Mouse (Mus musculus) forebrain, postnatal 0 days (tissue): Measurements from ENCODE around the gene Pomp. TPM values are rescaled to one million over a fixed set of nuclear protein-coding genes. Genes with fewer than 3 reads are reported as not detected.
"Not testable (repeated sequence)": the region's sequence is repeated elsewhere in the genome, so short reads cannot be mapped to it uniquely, and the experiment has no call there.

Source experiments
- ATAC-seq: fragments of 200-750 bp; cut with Nextera tagmentation; 2 replicates; pipeline ENCODE4 v1.8.0; 2017; ENCODE audit warnings: mild to moderate bottlenecking, moderate library complexity
- DNase-seq: peaks from one replicate; pipeline ENCODE4 v3.0.0-alpha.2; 2015
- H3K27ac ChIP-seq: fragments of 300-500 bp; sonication (generic); 2 replicates; pipeline ENCODE4 v1.5.1; 2014; ENCODE audit warnings: low read depth, mild to moderate bottlenecking, antibody characterized with exemption, low read length, moderate library complexity, mixed read lengths
- H3K27me3 ChIP-seq: fragments of 300-500 bp; sonication (generic); 2 replicates; pipeline ENCODE4 v1.6.1; 2014; ENCODE audit warnings: mild to moderate bottlenecking, low read length, mixed read lengths; ENCODE audit not compliant: insufficient read depth
- H3K36me3 ChIP-seq: fragments of 300-500 bp; sonication (generic); 2 replicates; pipeline ENCODE4 v1.6.1; 2014; ENCODE audit warnings: mild to moderate bottlenecking, moderate library complexity; ENCODE audit not compliant: insufficient read depth
- H3K4me1 ChIP-seq: fragments of 300-500 bp; sonication (generic); 2 replicates; pipeline ENCODE4 v1.6.1; 2014; ENCODE audit warnings: antibody characterized with exemption; ENCODE audit not compliant: insufficient read depth
- H3K4me2 ChIP-seq: fragments of 300-500 bp; sonication (generic); 2 replicates; pipeline ENCODE4 v1.6.1; 2014; ENCODE audit warnings: low read depth, mild to moderate bottlenecking, moderate library complexity
- H3K4me3 ChIP-seq: fragments of 300-500 bp; sonication (generic); 2 replicates; pipeline ENCODE4 v1.5.1; 2014; ENCODE audit warnings: low read depth, low read length, mixed read lengths
- H3K9ac ChIP-seq: fragments of 300-500 bp; sonication (generic); 2 replicates; pipeline ENCODE4 v1.6.1; 2014; ENCODE audit warnings: mild to moderate bottlenecking
- H3K9me3 ChIP-seq: fragments of 300-500 bp; sonication (generic); 2 replicates; pipeline ENCODE4 v1.6.1; 2016; ENCODE audit warnings: low read length
- CTCF ChIP-seq: sonication (generic); IDR thresholded peaks from 2 replicates; pipeline ENCODE4 v1.5.1; 2016; ENCODE audit warnings: antibody characterized with exemption, control low read depth, low read depth
- WGBS: fragments of 180-500 bp; shearing (Covaris S2); extraction: QIAGEN DNeasy Blood & Tissue Kit; methylation state at CpG from one replicate; pipeline ENCODE4 v1.1.7; 2014; 5-methylcytosine and 5-hydroxymethylcytosine counted together
- polyA plus RNA-seq: library from polyadenylated mRNA; unstranded; fragments of >200 nt; fragmentation: Nextera tagmentation; extraction: Ambion mirVana; gene quantifications from 2 replicates; pipeline ENCODE4 v1.2.1, GENCODE M21; 2015
- total RNA-seq: library from RNA; depleted of rRNA; stranded (reverse); fragments of >200 nt; gene quantifications from 2 replicates; pipeline ENCODE4 v1.2.3, GENCODE M21; 2014

Pomp gene
- total and polyA plus RNA-seq, 2 experiments from 2014 or later: 419 to 513 TPM

GRCm38 (mm10) chr5:147893766-147894454, 33.6 kb downstream of the Pomp start:
- Histone ChIP-seq H3K4me1 (no peaks in the 10 kb centered on the region; the same call in 1 of the 2 replicates), H3K27ac (no peak overlapping the region), H3K9me3 (no peaks in the 10 kb centered on the region), H3K36me3 (no peaks in the 10 kb centered on the region), H3K4me3 (peak overlapping the region; percentile 65), H3K27me3 (no peaks in the 10 kb centered on the region), H3K4me2 (peak overlapping the region; percentile 95), H3K9ac (peak overlapping the region; percentile 56)
- DNase-seq: peak; percentile 14
- no peak for TF ChIP-seq CTCF
- peak; percentile 5; the same call in 1 of the 2 replicates for ATAC-seq
- 2% methylated on average over 25 of the region's 25 CpGs for WGBS

- peak; percentile 100 for ATAC-seq
- TF ChIP-seq CTCF: peak; percentile 61; the same call in 1 of the 2 replicates
These were observed 34.3 kb downstream of the Pomp start, which contains the start of gene Slc46a3 for GRCm38 (mm10) chr5:147894455-147895076. Slc46a3 (minus strand) TSS chr5:147894815.

GRCm38 (mm10) chr5:147895436-147896198, 35.4 kb downstream of the Pomp start:
- H3K4me3 ChIP-seq: peak overlapping the region; percentile 65
- no peaks in the 10 kb centered on the region for H3K36me3 ChIP-seq
- no peaks in the 10 kb centered on the region for H3K9me3 ChIP-seq
- no peak overlapping the region for H3K27ac ChIP-seq
- WGBS: 25% methylated on average over 16 of the region's 16 CpGs
- TF ChIP-seq CTCF: no peak
- H3K9ac ChIP-seq: no peak overlapping the region
- ATAC-seq (no peak), DNase-seq (peak; percentile 15)
- no peaks in the 10 kb centered on the region; the same call in 1 of the 2 replicates for H3K4me1 ChIP-seq
- no peaks in the 10 kb centered on the region for H3K27me3 ChIP-seq
- H3K4me2 ChIP-seq: peak overlapping the region; percentile 95

More at GRCm38 (mm10) chr5:147894455-147895076, 34.3 kb downstream of the Pomp start, which contains the start of gene Slc46a3:
- DNase-seq: peak; percentile 94
- 3% methylated on average over 47 of the region's 47 CpGs for WGBS
- Histone ChIP-seq H3K9ac (peak within 1 kb of the TSS; percentile 56), H3K4me1 (no peaks in the 10 kb centered on the region; the same call in 1 of the 2 replicates), H3K27ac (0 out of 2 replicates have a peak within 1 kb of the TSS, but pooled peaks have one; percentile 21), H3K27me3 (no peaks in the 10 kb centered on the region), H3K4me2 (peak within 1 kb of the TSS; percentile 95), H3K4me3 (peak within 1 kb of the TSS; percentile 65), H3K36me3 (no peaks in the 10 kb centered on the region), H3K9me3 (no peaks in the 10 kb centered on the region)

GRCm38 (mm10) chr5:147896501-147896900, 36.2 kb downstream of the Pomp start:
- not testable (repeated sequence) for H3K27ac ChIP-seq, H3K9me3 ChIP-seq, H3K36me3 ChIP-seq, H3K9ac ChIP-seq, H3K4me1 ChIP-seq, DNase-seq, ATAC-seq, H3K4me3 ChIP-seq, H3K4me2 ChIP-seq, H3K27me3 ChIP-seq
- WGBS: 74% methylated on average over 4 of the region's 4 CpGs

GRCm38 (mm10) chr5:147898254-147898653, 38.0 kb downstream of the Pomp start:
- no peaks in the 10 kb centered on the region for H3K36me3 ChIP-seq
- H3K27ac ChIP-seq: no peak overlapping the region
- TF ChIP-seq CTCF: no peak
- H3K4me2 ChIP-seq: no peak overlapping the region
- H3K4me1 ChIP-seq: no peaks in the 10 kb centered on the region; the same call in 1 of the 2 replicates
- H3K27me3 ChIP-seq: no peaks in the 10 kb centered on the region
- WGBS: 61% methylated on average over 2 of the region's 2 CpGs
- DNase-seq: no peak
- no peaks in the 10 kb centered on the region for H3K9me3 ChIP-seq
- no peak overlapping the region for H3K4me3 ChIP-seq
- no peak overlapping the region for H3K9ac ChIP-seq
- ATAC-seq: no peak

- DNase-seq: no peak
- no peaks in the 10 kb centered on the region for H3K27me3 ChIP-seq
- no peak overlapping the region for H3K4me2 ChIP-seq
- no peak overlapping the region for H3K27ac ChIP-seq
- no peaks in the 10 kb centered on the region for H3K9me3 ChIP-seq
- no peaks in the 10 kb centered on the region for H3K36me3 ChIP-seq
- no peak overlapping the region for H3K9ac ChIP-seq
- WGBS: 66% methylated on average over 4 of the region's 4 CpGs
- H3K4me3 ChIP-seq: no peak overlapping the region
- no peak for ATAC-seq
- H3K4me1 ChIP-seq: no peaks in the 10 kb centered on the region; the same call in 1 of the 2 replicates
- TF ChIP-seq CTCF: no peak
These were observed 38.8 kb downstream of the Pomp start for GRCm38 (mm10) chr5:147898968-147899549.
